Mouse (Mus musculus) cerebellum, postnatal 14 days (tissue): Measurements from ENCODE around the gene Sord.
A peak's percentile ranks its signal among the peaks of the same experiment; 100 is the strongest.
"Not testable (repeated sequence)": the region's sequence is repeated elsewhere in the genome, so short reads cannot be mapped to it uniquely, and the experiment has no call there.

Experiments used
- DNase-seq, 2 experiments: peaks; one replicate each; pipeline ENCODE4 v3.0.0; 2021; ENCODE audit warnings: mixed read lengths in 2 of 2

Sord gene

GRCm38 (mm10) chr2:122234611-122235288 is at the start of gene Sord:
Gene Sord (plus strand): TSS chr2:122234749.
- DNase-seq: peak; percentile 83 to 85

- DNase-seq: no peak
Observed at GRCm38 (mm10) chr2:122185086-122185485, 49.5 kb upstream of the Sord start.

DNA sequence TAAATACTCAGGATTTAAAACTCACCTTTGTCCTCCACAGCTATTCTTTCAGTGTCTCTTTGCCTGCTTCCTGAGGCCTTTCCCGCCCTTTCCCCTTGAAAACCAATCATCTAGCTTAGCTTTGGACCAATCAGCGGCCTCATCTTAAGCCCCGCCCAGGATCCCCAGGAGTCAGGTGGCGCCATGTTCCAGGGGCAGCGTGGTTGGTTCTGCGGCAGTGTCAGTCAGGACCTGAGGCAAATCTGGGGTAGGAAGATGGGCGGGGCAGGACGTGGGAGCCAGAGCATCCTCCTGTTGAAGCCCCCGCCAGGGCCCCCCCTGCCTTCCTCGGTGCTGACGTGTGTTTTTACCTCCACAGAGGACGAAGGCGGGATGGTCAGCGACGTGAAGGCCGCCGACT is 48.4 kb upstream of the Sord start, which contains the start of the genes Patl2 and Terb2:
Patl2 (minus strand) TSS at position 84 of the 400 bp plus-strand sequence.
Terb2 (plus strand) TSS at position 167 of the 400 bp plus-strand sequence.
- no peak for DNase-seq

GRCm38 (mm10) chr2:122186751-122187150 is 47.8 kb upstream of the Sord start:
- no peak for DNase-seq

GRCm38 (mm10) chr2:122191849-122192248 is 42.7 kb upstream of the Sord start:
- no peak for DNase-seq

GRCm38 (mm10) chr2:122194509-122194929 is 40.0 kb upstream of the Sord start:
- DNase-seq: peak; percentile 15 to 35

GRCm38 (mm10) chr2:122201501-122201900 is 33.0 kb upstream of the Sord start:
- no peak for DNase-seq

DNA sequence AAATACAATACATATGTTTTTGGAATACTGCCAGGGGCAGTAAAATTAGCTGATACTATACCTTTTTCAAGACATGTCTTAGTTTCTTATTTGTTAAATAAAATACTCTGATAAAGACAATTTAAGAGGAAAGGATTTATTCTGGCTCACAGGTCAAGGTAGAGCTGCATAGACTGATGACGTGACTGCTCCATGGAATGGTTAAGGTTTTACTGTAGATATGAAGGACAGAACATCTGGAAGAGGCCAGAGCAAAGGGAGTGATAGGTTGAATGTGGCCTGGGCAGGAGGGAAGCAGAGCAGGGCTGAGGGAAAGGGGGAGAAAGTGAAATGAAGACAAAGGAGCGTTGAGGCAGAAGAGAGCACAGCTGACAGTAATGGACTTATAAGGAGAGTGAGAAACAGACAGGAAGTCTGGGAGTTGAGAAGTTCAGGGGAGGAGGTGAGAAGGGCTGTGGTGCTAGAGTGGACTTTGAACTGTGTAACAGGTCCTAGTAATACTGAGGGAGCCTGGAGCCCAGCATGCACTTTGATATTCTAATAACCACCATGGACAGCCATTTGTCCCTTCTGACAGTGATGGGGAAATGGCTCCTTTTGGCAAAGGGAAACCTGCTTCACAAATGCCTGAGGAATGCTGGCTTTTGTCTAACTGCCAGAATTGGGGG is 28.0 kb upstream of the Sord start:
- no peak for DNase-seq

DNA sequence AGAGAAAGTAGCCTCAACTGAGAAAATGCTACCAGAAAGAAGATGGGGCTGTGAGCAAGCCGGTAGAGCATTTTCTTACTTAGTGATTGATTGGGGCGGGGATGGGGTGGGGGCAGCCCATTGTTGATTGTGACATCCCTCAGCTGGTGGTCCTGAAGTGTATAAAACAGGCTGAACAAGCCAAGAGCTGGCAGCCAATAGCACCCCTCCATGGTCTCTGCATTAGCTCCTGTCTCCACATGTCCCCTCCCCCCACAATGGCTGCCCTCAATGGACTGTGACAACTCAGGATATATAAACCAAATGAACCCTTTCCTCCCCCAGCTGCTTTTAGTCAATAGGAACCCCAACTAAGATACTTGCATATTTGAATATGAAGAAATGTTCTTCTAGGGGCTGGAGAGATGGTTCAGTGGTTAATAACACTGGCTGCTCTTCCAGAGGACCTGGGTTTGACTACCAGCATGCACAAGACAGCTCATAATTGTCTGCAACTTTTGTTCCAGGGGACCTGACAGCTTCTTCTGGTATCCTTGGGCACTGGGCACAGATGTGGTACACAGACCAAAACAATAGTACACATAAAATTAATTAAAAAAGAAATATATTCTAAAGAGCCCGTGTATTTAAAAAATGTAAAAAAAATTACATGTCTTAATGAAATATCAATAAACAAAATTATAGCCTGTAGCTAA is 23.9 kb upstream of the Sord start:
- no peak for DNase-seq

- DNase-seq: not testable (repeated sequence)
Observed at GRCm38 (mm10) chr2:122217075-122217474, 17.5 kb upstream of the Sord start.

GRCm38 (mm10) chr2:122218234-122218633 is 16.3 kb upstream of the Sord start:
- DNase-seq: no peak

DNA sequence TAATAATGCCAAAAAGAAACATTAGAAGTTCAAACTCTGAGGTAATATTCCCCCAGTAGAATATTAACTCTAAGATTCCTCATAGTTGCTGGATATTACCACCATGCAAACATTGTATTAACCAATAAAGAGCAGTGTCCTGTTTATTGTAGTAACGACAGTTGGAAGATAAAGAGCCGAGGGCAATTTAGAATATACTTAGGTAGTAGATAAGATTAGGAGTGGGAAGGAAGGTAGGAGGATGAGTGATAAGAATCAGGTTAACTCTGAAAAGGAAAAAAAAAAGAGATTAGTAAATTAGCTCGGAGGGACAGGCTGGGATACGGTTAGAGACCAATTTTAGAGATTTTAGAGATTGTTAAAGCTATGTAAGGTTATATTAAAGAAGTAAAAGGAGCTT is 13.2 kb upstream of the Sord start:
- DNase-seq: no peak

- DNase-seq: no peak
Observed at GRCm38 (mm10) chr2:122221798-122222197, 12.8 kb upstream of the Sord start.

- no peak for DNase-seq
Observed at GRCm38 (mm10) chr2:122222272-122222671, 12.3 kb upstream of the Sord start.

GRCm38 (mm10) chr2:122223654-122224053 is 10.9 kb upstream of the Sord start:
- DNase-seq: no peak

GRCm38 (mm10) chr2:122230395-122230794 is 4.2 kb upstream of the Sord start:
- no peak for DNase-seq

DNA sequence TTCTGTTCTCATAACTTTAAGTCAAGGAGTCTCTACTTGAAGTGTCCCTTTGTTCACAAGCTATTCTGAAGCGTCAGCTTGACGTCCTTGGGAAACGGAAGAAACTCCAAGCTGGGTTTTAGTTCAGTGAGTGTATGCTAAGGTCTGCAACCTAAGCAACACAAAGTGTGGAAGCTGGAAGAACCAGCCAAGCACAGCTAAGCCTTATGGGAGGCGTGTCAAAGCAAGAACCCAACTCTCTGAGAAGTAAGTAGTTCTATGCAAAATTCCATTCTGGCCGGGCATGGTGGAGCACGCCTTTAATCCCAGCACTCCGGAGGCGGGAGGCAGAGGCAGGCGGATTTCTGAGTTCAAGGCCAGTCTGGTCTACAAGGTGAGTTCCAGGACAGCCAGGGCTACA is 2.9 kb upstream of the Sord start:
- DNase-seq: no peak

DNA sequence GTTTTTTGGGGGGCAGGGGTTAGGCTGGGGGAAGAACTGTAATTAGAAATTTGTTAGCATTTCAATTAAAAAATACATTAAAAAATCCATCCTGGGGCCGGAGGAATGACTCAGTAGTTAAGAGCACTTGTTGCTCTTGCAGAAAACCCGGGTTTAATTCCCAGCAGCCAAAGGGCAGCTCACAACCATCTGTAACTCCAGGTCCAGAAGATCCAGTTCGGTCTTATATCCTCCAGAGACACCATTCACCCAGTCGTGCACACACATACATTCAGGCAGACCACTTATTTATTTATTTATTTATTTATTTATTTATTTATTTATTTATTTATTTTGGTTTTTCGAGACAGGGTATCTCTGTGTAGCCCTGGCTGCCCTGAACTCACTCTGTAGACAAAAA is 1.2 kb upstream of the Sord start:
- DNase-seq: no peak

DNA sequence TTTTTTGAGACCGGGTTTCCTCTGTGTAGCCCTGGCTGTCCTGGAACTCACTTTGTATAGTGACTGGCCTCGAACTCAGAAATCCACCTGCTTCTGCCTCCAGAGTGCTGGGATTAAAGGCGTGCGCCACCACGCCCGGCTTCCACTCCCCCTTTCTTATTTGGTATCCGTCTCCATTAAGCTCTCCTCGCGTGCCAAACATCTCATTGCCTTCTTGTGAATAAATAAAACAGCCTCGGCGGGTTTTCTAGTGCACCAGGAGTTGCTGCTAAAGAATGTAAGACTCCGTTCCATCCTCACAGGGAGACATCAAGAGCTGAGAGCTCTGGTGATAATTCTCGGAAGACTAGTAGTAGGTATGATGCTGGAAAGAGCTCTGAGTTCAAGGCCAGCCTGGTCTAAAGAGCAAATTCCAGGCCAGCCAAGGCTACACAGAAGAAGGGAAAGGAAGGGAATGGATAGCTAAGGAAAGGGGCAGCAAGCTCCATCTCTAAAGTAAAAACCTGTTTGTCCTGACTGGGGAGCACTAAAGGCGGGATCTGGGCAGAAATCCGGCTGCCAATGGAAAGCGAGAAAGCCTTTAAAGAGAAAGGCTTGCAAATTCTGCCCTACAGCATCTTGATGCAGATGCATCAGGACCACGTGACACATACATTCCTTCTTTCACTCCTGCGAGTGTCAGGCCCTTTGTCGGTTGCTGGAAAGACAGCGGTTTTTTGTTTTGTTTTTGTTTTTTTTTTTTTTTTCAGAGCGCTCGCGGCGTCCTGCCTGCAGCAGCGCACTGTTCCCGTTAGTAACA is 591 bp upstream of the Sord start:
- peak; percentile 35 to 38 for DNase-seq

- DNase-seq: no peak
Observed at GRCm38 (mm10) chr2:122235425-122235824, 876 bp downstream of the Sord start.

- no peak for DNase-seq
Observed at GRCm38 (mm10) chr2:122236321-122236720, 1.8 kb downstream of the Sord start.

DNA sequence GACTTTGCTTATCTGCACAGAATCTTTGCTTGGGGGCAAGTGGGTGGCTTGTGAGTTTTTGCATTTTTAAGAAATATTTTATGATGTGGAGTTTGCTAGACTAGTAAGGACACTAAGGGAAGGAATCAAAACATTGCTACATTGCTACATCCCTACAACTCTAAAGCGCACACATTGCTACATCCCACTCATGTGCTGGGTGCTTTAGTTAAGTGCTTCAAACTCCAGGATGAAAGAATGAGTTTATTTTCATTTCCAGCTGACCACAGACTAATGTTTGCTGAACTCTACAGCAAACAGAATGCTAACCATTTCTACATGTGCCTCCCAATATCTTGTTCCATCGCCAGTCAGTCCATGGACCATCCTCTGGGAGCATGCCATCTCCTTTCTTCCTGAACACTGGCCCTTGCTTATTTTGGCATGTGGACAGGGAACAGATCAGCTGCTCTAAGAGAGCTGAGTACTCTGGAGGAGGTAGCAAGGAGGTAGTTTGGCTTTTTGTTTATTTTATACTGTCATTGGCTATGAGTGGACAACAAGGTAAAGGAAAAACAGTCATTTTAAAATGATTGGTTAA is 3.4 kb downstream of the Sord start:
- DNase-seq: peak; percentile 15 to 18

DNA sequence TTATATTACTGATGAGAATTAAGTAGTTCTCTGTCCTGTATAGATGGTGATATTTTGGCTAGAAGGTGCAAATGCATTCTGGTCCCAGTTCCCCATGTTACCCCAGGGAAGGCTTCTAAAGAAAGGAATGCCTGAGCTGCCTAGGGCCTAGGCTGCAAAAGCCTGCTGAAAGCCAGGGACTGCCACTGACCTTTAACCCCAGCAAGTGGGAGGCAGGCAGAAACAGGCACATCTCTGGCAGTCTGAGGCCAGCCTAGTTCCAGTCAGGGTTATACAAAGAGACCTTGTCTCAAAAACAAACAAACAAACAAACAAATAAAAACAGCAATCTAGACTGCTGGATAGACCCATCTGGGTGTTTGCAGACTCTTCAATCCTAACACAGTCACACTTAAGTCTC is 6.2 kb downstream of the Sord start:
- DNase-seq: no peak
